Mouse (Mus musculus): ENCODE measurements around the gene Nfyc.

DNA sequence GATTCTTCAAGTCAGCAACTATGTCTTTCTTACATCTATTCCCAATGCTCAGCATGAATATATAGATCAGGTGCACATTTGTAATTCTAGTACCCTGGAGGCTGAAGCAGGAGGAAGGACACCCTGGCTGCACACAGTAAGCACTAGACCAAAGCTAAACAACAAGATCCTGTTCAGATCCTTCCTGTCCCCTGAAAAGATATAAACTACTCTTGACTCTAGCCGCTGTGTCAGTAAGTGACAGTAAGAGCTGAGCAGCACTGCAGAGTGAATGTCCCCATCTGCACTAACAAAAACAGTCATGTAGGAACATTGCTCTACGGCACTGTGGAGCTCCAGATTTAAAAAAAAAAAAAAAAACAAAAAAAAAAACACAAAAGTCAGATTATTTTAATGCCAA is 13.4 kb downstream of the Nfyc start:
- TF ChIP-seq CTCF (IDR thresholded peaks at IDR 0.05; ENCODE audit: extremely low read depth, insufficient read length, insufficient replicate concordance, low read depth, low read length) (no peak), POLR2A (IDR thresholded peaks at IDR 0.05; ENCODE audit: low read depth, low read length) (no peak)
